ENCODE assay signal across 10 mouse cellular contexts in genomic region chr11:58096821-58097620, GRCm38 (mm10). TPM values are rescaled to one million over a fixed set of nuclear protein-coding genes. Genes with fewer than 3 reads are reported as not detected.
DNase-seq lines count a peak whose midpoint lies in the region; ATAC-seq lines count a peak whose summit lies in the region.
"Had no signal": no experiment of that assay in that cellular context is flagged by ENCODE, and none has a peak within 500 bp of the region (broad histone marks: within the 10 kb centered on the region; RNA-seq: fewer than 3 reads in every experiment).

No protein-coding gene starts in this region.

- ATAC-seq in kidney, embryonic 16.5 days (ENCODE audit: low FRiP score, low TSS enrichment) = 0 out of 2 replicates have a peak, but pooled peaks have one; percentile 33
- ATAC-seq in heart, embryonic 14.5 days (ENCODE audit: insufficient number of reproducible peaks, insufficient read depth, low FRiP score, low read depth) = no peak
- ATAC-seq in liver, embryonic 13.5 days (ENCODE audit: low read depth) = no peak
- no peak for ATAC-seq in CD4-positive, CD25-positive, alpha-beta regulatory T cell, adult 4 months
- no peak for ATAC-seq in erythroid progenitor cell, adult 5-6 weeks (replicated peaks; ENCODE audit: low FRiP score, poor library complexity, severe bottlenecking)
- ATAC-seq: Patski had no signal

- H3K27ac ChIP-seq in kidney, embryonic 16.5 days (ENCODE audit: low read length) = no peak overlapping the region
- H3K27ac ChIP-seq in heart, embryonic 14.5 days (replicated peaks in 1 of 2; ENCODE audit: control insufficient read depth in 1 of 2, insufficient read depth in 1 of 2, low read depth in 2 of 2, low read length in 2 of 2) = no peak overlapping the region
- H3K27ac ChIP-seq in liver, embryonic 13.5 days = no peak overlapping the region

- H3K4me1 ChIP-seq in kidney, embryonic 16.5 days (ENCODE audit: insufficient read depth, low read length) = peaks cover 15% of the 10 kb centered on the region
- peaks cover 0 to 8% of the 10 kb centered on the region in 2 experiments; a peak in 1 of 4 replicates for H3K4me1 ChIP-seq in heart, embryonic 14.5 days (ENCODE audit: control insufficient read depth in 2 of 2, insufficient read depth in 2 of 2, low read length in 2 of 2)
- H3K4me1 ChIP-seq in liver, embryonic 13.5 days (replicated peaks) = peaks cover 18% of the 10 kb centered on the region

- H3K36me3 ChIP-seq in kidney, embryonic 16.5 days (ENCODE audit: insufficient read depth, low read length) = no peaks in the 10 kb centered on the region
- no peaks in the 10 kb centered on the region for H3K36me3 ChIP-seq in heart, embryonic 14.5 days (ENCODE audit: control insufficient read depth, insufficient read depth, low read length)
- H3K36me3 ChIP-seq in liver, embryonic 13.5 days = no peaks in the 10 kb centered on the region

- 56% methylated on average over 20 of the region's 20 CpGs for WGBS in kidney, embryonic 16.5 days
- 41% methylated on average over 20 of the region's 20 CpGs for WGBS in heart, embryonic 14.5 days
- WGBS in liver, embryonic 13.5 days (ENCODE audit: insufficient replicate concordance) = 45% methylated on average over 20 of the region's 20 CpGs

- peak overlapping the region; percentile 46 for H3K4me3 ChIP-seq in kidney, embryonic 16.5 days (ENCODE audit: low read length)
- peak overlapping the region; percentile 43 to 55 for H3K4me3 ChIP-seq in heart, embryonic 14.5 days (ENCODE audit: control insufficient read depth in 1 of 2, insufficient read depth in 1 of 2, low read depth in 1 of 2, low read length in 2 of 2)
- H3K4me3 ChIP-seq in liver, embryonic 13.5 days (replicated peaks) = peak overlapping the region; percentile 45

- no peak overlapping the region for H3K9ac ChIP-seq in kidney, embryonic 16.5 days (replicated peaks; ENCODE audit: low read length)
- peak overlapping the region; percentile 69 for H3K9ac ChIP-seq in heart, embryonic 14.5 days (ENCODE audit: low read length)
- H3K9ac ChIP-seq in liver, embryonic 13.5 days = no peak overlapping the region

- H3K9me3 ChIP-seq in kidney, embryonic 16.5 days (ENCODE audit: low read length) = no peaks in the 10 kb centered on the region
- H3K9me3 ChIP-seq in heart, embryonic 14.5 days (ENCODE audit: control insufficient read depth, low read length) = no peaks in the 10 kb centered on the region
- no peaks in the 10 kb centered on the region for H3K9me3 ChIP-seq in liver, embryonic 13.5 days (replicated peaks)

- H3K4me2 ChIP-seq in kidney, embryonic 16.5 days (replicated peaks; ENCODE audit: low read depth, low read length) = peak overlapping the region; percentile 79
- H3K4me2 ChIP-seq in heart, embryonic 14.5 days (ENCODE audit: low read length) = peak overlapping the region; percentile 88
- peak overlapping the region; percentile 63 for H3K4me2 ChIP-seq in liver, embryonic 13.5 days

- no peak for DNase-seq in kidney, adult 9 months
- DNase-seq in cerebellum, adult 9-10 months = peak; percentile 73
- DNase-seq in liver, embryonic 13.5 days = no peak
- no peak for DNase-seq in left cerebral cortex, adult 18-20 months (ENCODE audit: low spot score in 2 of 2)

- H3K27me3 ChIP-seq in kidney, embryonic 16.5 days (ENCODE audit: insufficient read depth, low read length) = peaks cover 4% of the 10 kb centered on the region; the same call in 1 of the 2 replicates
- no peaks in the 10 kb centered on the region for H3K27me3 ChIP-seq in heart, embryonic 14.5 days (ENCODE audit: control insufficient read depth, insufficient read depth, low read length)
- peaks cover 52% of the 10 kb centered on the region for H3K27me3 ChIP-seq in liver, embryonic 13.5 days
- H3K27me3 ChIP-seq: Patski had no signal

RNA-seq across cellular contexts. Expression of gene Gm12248, which starts 4.1 kb away (rescaled TPM):
- polyA plus RNA-seq in kidney, embryonic 16.5 days (2015; fragmentation: Nextera tagmentation; extraction: Ambion mirVana) = not detected in 2 replicates
- polyA plus RNA-seq in heart, embryonic 14.5 days (2014; fragmentation: Nextera tagmentation; extraction: Ambion mirVana) = not detected in 2 replicates
- polyA plus RNA-seq in liver, embryonic 13.5 days (2015; fragmentation: Nextera tagmentation; extraction: Ambion mirVana) = not detected in 2 replicates
- under 1 TPM; 0.38 to 0.71 TPM for polyA plus RNA-seq in CD4-positive, CD25-positive, alpha-beta regulatory T cell, adult 4 months (2017; shearing (Covaris generic))
- total RNA-seq in erythroid progenitor cell, adult 5-6 weeks (2015; ENCODE audit: low replicate concordance) = not detected in 2 replicates
- total RNA-seq in erythroid progenitor cell, adult 5-6 weeks (2017; ENCODE audit: low replicate concordance) = 1.2 TPM in 1 of 2 replicates, not detected in the other
- total RNA-seq in left cerebral cortex, adult 18-20 months (2021) = not detected
- total RNA-seq: hematopoietic stem cell, adult 5-6 weeks had no signal
- polyA plus RNA-seq: Patski had no signal

RNA-seq across cellular contexts. Expression of gene Cnot8, which starts 6.9 kb away (rescaled TPM):
- polyA plus RNA-seq in kidney, embryonic 16.5 days (2015; fragmentation: Nextera tagmentation; extraction: Ambion mirVana) = 89.4 and 93.5 TPM in 2 replicates
- 76.4 and 77.7 TPM in 2 replicates for polyA plus RNA-seq in heart, embryonic 14.5 days (2014; fragmentation: Nextera tagmentation; extraction: Ambion mirVana)
- polyA plus RNA-seq in liver, embryonic 13.5 days (2015; fragmentation: Nextera tagmentation; extraction: Ambion mirVana) = 39.8 and 44.9 TPM in 2 replicates
- 10 to 100 TPM; 89.2 to 97.8 TPM for polyA plus RNA-seq in CD4-positive, CD25-positive, alpha-beta regulatory T cell, adult 4 months (2017; shearing (Covaris generic))
- total RNA-seq in erythroid progenitor cell, adult 5-6 weeks (2015; ENCODE audit: low replicate concordance) = 19.5 and 43.6 TPM in 2 replicates
- total RNA-seq in erythroid progenitor cell, adult 5-6 weeks (2017; ENCODE audit: low replicate concordance) = 22.5 and 29.1 TPM in 2 replicates
- total RNA-seq in left cerebral cortex, adult 18-20 months (2021) = 10 to 100 TPM; 55.8 to 56.4 TPM
